Mouse (Mus musculus): Measurements from ENCODE around the gene Fam171a1. TPM values are rescaled to one million over a fixed set of nuclear protein-coding genes. Genes with fewer than 3 reads are reported as not detected.
"Not testable (repeated sequence)": the region's sequence is repeated elsewhere in the genome, so short reads cannot be mapped to it uniquely, and the experiment has no call there.

Gene Fam171a1
- polyA plus RNA-seq, 1 experiment from 2014 or later = 38.5 TPM

DNA sequence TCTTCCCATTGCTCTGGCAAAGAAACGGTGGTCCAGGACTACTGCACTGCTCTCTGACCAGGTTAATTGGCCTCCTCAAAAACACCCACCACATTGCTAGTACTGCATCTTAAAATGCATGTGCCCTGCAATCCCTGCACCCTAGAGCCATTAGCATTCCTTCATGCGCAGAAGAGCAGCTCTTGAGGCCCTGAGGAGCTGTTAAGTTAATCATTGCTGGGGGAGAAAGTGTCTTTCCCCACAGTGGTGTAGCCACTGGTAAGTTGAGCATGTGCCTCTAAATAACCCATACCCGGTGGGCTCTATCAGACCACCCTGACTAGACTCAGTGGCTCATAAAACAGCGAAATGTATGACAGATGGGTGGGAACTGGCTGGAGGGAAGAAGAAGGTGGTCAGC is 66.5 kb downstream of the Fam171a1 start:
- Histone ChIP-seq H3K36me3 (replicated peaks) (0 out of 2 replicates have a peak, but pooled peaks cover 4% of the 10 kb centered on the region), H3K9me3 (no peaks in the 10 kb centered on the region), H3K4me1 (peaks cover 14% of the 10 kb centered on the region), H3K9ac (no peak overlapping the region), H3K27ac (no peak overlapping the region), H3K4me3 (replicated peaks) (no peak overlapping the region), H3K27me3 (no peaks in the 10 kb centered on the region), H3K4me2 (no peak overlapping the region)
- 83% methylated on average over 4 of the region's 4 CpGs for WGBS
- no peak for ATAC-seq (ENCODE audit: low FRiP score)

DNA sequence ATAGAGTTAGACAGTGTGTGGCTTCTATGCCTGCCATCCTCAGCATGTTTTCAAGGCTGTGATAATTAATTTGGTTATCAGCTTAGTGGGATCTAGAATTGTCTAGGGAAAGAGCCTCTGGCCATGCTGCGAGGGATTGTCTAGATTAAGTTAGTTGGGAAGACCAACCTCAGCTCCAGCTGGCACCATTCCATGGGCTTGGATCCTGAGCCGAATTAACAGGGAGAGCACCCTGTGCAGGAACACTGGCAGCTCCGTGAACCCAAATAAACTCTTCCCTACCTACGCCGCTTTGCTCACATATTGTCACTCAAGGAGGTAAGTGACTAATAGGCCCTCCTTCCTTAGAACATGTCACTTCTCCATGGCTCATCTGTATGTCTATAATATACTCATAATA is 69.6 kb downstream of the Fam171a1 start:
- no peaks in the 10 kb centered on the region; the same call in 1 of the 2 replicates for H3K36me3 ChIP-seq (replicated peaks)
- ATAC-seq (ENCODE audit: low FRiP score) = no peak
- no peaks in the 10 kb centered on the region for H3K9me3 ChIP-seq
- no peak overlapping the region for H3K9ac ChIP-seq
- H3K27ac ChIP-seq = no peak overlapping the region
- no peak overlapping the region for H3K4me2 ChIP-seq
- peaks cover 13% of the 10 kb centered on the region for H3K4me1 ChIP-seq
- 92% methylated on average over 5 of the region's 5 CpGs for WGBS
- H3K27me3 ChIP-seq = no peaks in the 10 kb centered on the region
- H3K4me3 ChIP-seq (replicated peaks) = no peak overlapping the region

DNA sequence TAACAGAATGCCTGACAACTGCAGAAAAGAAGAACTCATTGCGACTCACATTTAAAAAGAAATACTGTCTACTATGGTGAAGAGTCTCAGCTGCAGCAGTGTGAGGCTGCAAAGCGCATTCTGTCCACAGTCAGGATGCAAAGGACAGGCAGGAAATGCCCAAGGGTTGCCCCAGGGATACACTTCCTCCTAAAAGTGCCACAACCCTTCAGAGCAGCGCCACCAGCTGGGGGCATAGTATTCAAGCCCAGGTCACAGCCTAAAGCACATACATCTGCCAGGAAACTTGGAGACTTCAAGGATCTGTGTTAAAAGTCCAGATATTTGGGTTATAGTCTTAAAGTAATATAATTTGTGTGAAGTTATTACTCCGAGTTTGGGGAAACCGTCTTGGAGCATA is 71.3 kb downstream of the Fam171a1 start:
- Histone ChIP-seq H3K27ac (no peak overlapping the region), H3K4me2 (no peak overlapping the region), H3K36me3 (replicated peaks) (no peaks in the 10 kb centered on the region; the same call in 1 of the 2 replicates), H3K9me3 (no peaks in the 10 kb centered on the region), H3K27me3 (no peaks in the 10 kb centered on the region), H3K9ac (no peak overlapping the region), H3K4me3 (replicated peaks) (no peak overlapping the region), H3K4me1 (no peaks in the 10 kb centered on the region)
- ATAC-seq (ENCODE audit: low FRiP score) = no peak
- 87% methylated on average over 5 of the region's 5 CpGs for WGBS

DNA sequence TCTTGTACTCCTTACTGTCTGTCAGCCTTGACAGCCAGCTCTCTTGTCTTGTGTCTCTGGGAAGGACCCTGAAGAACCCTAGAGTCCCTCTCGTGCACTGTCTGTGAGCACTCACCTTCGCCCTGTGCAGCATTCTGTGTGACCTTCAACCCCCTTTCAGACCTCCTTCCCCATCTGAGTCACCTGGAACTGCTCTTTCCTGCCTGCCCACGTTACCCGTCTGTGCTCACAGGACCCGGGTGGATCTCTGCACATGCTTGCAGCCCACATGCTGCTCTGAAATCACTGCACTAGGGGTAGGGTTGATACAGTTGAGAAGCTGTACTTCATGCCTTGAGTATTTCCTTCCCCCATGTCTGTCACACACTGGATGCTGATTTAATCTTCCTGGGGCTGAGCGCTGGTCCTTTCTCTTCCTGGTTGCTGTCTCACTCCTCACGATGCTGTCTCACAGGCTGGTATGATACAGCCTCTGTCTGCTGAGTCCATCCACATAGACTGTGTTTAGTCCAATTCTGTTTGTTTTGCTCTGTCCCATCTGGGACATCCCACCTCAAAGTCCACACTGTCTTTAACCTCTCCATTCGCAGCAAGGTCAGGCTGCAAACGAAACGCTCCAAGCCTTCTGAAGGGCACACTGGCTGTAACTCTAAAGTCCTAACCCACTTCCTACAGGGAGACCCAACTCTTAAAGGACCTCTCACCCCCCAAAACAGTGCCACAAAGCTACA is 74.9 kb downstream of the Fam171a1 start:
- no peak for ATAC-seq (ENCODE audit: low FRiP score)

DNA sequence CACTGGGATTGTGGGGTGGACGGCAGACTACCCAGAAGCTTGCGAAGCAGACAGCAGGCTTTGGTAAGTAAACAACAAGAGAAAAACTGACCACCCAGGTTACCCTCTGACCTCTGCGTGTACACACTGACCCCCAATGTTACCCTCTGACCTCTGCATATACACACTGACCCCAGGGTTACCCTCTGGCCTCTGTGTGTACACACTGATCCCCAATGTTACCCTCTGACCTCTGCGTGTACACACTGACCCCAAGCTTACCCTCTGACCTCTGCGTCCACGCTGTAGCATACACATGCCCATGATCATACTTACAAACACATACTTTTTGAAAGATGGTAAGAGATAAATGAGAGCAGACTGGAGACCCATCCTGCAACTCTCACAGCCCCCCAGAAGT is 77.1 kb downstream of the Fam171a1 start:
- Histone ChIP-seq H3K27me3 (no peaks in the 10 kb centered on the region), H3K9me3 (no peaks in the 10 kb centered on the region), H3K9ac (no peak overlapping the region), H3K4me1 (peaks cover 4% of the 10 kb centered on the region; the same call in 1 of the 2 replicates), H3K36me3 (replicated peaks) (peaks cover 7% of the 10 kb centered on the region), H3K4me3 (replicated peaks) (no peak overlapping the region), H3K27ac (no peak overlapping the region), H3K4me2 (no peak overlapping the region)
- no peak for ATAC-seq (ENCODE audit: low FRiP score)
- WGBS = 86% methylated on average over 6 of the region's 6 CpGs

More for the DNA sequence above, 74.9 kb downstream of the Fam171a1 start:
- H3K4me1 ChIP-seq = no peaks in the 10 kb centered on the region
- 94% methylated on average over 10 of the region's 10 CpGs for WGBS
- H3K36me3 ChIP-seq (replicated peaks) = peaks cover 7% of the 10 kb centered on the region
- no peaks in the 10 kb centered on the region for H3K9me3 ChIP-seq
- H3K9ac ChIP-seq = no peak overlapping the region
- no peaks in the 10 kb centered on the region for H3K27me3 ChIP-seq
- H3K27ac ChIP-seq = no peak overlapping the region
- no peak overlapping the region for H3K4me2 ChIP-seq
- no peak overlapping the region for H3K4me3 ChIP-seq (replicated peaks)

DNA sequence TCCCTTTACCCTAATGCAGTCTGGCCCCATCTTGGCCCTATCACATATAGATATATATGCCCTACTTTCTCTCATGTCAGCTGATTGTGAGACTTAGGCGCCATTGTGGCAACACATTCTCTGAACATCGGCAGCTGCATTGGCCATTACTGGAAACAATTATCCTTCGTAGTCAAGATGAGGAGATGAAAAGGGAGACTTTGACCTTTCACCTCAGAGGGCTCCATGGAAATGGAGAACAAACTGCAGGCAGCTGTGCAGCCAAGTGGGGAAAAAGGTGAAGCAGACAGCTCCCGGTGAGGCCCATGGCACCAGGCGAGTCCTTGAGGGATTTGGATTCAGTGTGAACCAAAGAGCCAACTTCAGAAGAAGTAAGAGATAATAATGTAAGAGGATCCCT is 81.5 kb downstream of the Fam171a1 start:
- no peaks in the 10 kb centered on the region for H3K9me3 ChIP-seq
- peaks cover 21% of the 10 kb centered on the region for H3K36me3 ChIP-seq (replicated peaks)
- H3K27me3 ChIP-seq = no peaks in the 10 kb centered on the region
- no peak overlapping the region for H3K4me3 ChIP-seq (replicated peaks)
- H3K4me1 ChIP-seq = peaks cover 4% of the 10 kb centered on the region; the same call in 1 of the 2 replicates
- no peak overlapping the region for H3K9ac ChIP-seq
- H3K27ac ChIP-seq = no peak overlapping the region
- H3K4me2 ChIP-seq = no peak overlapping the region
- ATAC-seq (ENCODE audit: low FRiP score) = no peak
- WGBS = 58% methylated on average over 5 of the region's 5 CpGs

DNA sequence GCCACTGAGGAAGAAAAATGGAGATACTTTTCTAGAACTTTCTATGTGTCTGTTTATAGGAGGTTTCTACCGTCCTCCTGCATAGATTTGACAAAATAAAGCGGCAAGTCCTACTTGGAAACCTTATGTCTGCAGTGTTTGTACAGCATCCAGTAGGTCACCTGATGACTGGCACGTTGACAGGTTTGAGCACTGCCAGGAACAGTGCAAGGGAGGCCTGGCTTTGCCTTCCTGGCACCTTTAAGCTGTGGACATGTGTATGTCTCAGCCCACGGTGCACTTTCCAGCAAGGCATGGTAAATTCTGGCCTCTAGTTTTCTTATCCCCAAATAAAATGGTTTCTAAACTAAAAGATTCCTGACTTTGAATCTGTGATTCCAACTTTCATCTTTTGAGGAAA is 86.4 kb downstream of the Fam171a1 start:
- no peak overlapping the region for H3K4me3 ChIP-seq (replicated peaks)
- no peak overlapping the region for H3K27ac ChIP-seq
- 94% methylated on average over 4 of the region's 4 CpGs for WGBS
- ATAC-seq (ENCODE audit: low FRiP score) = no peak
- no peaks in the 10 kb centered on the region for H3K27me3 ChIP-seq
- no peak overlapping the region for H3K4me2 ChIP-seq
- H3K36me3 ChIP-seq (replicated peaks) = peaks cover 17% of the 10 kb centered on the region
- peaks cover 3% of the 10 kb centered on the region; the same call in 1 of the 2 replicates for H3K4me1 ChIP-seq
- H3K9me3 ChIP-seq = no peaks in the 10 kb centered on the region
- no peak overlapping the region for H3K9ac ChIP-seq

DNA sequence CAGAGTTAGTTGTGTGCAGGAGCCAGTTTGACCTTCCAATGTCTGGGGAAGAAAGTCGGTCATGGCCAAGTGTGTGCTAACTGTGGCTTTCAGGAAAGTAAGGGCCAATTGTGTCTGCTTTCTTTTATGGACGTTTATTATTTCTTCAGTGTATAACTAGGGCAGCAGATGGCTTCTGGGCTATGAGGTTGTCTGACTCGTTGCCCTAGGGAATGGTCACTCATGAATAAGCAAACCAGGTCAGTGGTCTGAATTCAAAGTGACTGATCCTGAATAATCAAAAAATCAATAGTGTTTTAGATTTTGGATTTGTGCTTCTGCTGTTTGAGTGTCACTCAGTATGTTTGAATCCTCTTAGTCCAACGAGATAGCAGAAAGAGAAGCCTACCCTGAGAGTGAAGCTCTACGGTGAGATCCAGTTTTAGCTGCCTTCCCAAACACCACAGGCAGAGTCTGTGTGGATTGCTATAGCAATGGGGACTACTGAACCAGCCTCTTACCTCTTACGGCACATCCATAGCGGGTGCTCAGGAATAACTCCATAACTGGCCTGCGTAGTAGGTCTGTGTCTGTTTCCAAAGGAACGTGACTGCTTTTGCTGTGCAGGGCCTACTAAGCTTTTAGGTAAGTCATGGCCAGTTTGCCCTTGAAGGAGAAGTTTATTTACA is 93.1 kb downstream of the Fam171a1 start:
- H3K36me3 ChIP-seq (replicated peaks) = peaks cover 9% of the 10 kb centered on the region; the same call in 1 of the 2 replicates
- no peak overlapping the region for H3K27ac ChIP-seq
- no peak overlapping the region for H3K9ac ChIP-seq
- no peaks in the 10 kb centered on the region for H3K9me3 ChIP-seq
- ATAC-seq (ENCODE audit: low FRiP score) = no peak
- H3K4me2 ChIP-seq = no peak overlapping the region
- H3K4me1 ChIP-seq = no peaks in the 10 kb centered on the region
- H3K27me3 ChIP-seq = no peaks in the 10 kb centered on the region
- no peak overlapping the region for H3K4me3 ChIP-seq (replicated peaks)
- 90% methylated on average over 9 of the region's 9 CpGs for WGBS

DNA sequence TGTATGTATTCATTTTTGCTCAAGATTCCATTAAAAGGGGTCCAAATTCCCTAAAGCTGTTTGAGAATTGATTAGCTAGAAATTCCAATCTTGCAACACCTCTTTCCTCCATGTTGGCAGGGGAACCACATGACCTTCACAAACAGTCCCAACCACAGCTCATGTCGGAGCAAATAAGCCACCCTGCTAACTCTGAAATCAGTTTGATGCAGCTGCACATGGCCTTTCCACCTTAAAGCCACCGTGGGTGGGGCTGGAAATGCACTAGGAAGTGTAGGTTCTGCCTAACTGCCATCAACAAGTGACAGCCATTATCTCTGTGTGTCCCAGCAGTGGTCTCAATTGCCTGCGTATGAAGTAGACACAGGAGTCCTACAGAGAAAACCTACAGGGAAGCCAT is 101.5 kb downstream of the Fam171a1 start:
- Histone ChIP-seq H3K4me1 (no peaks in the 10 kb centered on the region), H3K4me3 (replicated peaks) (no peak overlapping the region), H3K36me3 (replicated peaks) (no peaks in the 10 kb centered on the region; the same call in 1 of the 2 replicates), H3K4me2 (no peak overlapping the region), H3K9ac (no peak overlapping the region), H3K27me3 (no peaks in the 10 kb centered on the region), H3K27ac (no peak overlapping the region), H3K9me3 (no peaks in the 10 kb centered on the region)
- ATAC-seq (ENCODE audit: low FRiP score) = no peak
- WGBS = 89% methylated on average over 3 of the region's 3 CpGs

DNA sequence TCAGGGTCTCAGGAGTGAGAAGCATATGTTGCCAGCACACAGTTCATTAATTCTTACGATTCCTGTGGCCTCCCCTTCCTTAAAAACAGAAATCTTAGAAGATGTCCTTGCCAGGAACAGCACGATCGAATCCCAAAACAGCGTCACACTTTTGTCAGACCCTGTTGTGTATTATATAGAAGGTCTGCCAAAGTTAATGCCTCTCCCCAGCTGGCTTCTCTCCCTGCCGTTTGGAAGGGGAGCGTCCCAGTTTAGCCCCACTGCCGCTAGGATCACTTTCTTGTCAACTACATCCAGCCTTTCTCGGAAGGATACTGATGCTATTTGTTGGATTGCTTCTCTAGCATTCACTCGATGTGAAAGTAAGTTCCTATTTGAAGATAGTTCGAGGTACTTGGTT is 102.6 kb downstream of the Fam171a1 start:
- Histone ChIP-seq H3K27me3 (no peaks in the 10 kb centered on the region), H3K9me3 (no peaks in the 10 kb centered on the region), H3K27ac (no peak overlapping the region), H3K4me3 (replicated peaks) (no peak overlapping the region), H3K36me3 (replicated peaks) (no peaks in the 10 kb centered on the region; the same call in 1 of the 2 replicates), H3K4me2 (no peak overlapping the region), H3K4me1 (no peaks in the 10 kb centered on the region), H3K9ac (no peak overlapping the region)
- no peak for ATAC-seq (ENCODE audit: low FRiP score)
- 91% methylated on average over 10 of the region's 10 CpGs for WGBS

DNA sequence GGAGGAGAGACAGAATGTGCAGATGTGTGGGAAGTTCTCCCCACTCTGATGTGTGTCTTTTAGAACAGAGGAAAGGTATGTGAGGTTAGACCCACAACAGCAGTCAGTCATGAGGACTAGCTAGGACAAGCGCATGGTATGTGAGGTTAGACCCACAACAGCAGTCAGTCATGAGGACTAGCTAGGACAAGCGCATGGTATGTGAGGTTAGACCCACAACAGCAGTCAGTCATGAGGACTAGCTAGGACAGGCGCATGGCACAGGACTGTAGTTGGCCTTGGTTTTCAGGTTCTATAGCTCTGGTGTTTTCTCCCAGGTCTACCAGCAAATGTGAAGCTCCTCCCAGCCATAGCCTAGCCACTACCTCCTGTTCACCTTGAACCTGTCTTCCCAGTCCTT is 103.6 kb downstream of the Fam171a1 start:
- not testable (repeated sequence) for H3K9ac ChIP-seq; H3K4me1 ChIP-seq; ATAC-seq (ENCODE audit: low FRiP score); H3K4me2 ChIP-seq; H3K4me3 ChIP-seq (replicated peaks); H3K9me3 ChIP-seq; H3K27me3 ChIP-seq; H3K27ac ChIP-seq; H3K36me3 ChIP-seq (replicated peaks)
- WGBS = 95% methylated on average over 3 of the region's 3 CpGs

DNA sequence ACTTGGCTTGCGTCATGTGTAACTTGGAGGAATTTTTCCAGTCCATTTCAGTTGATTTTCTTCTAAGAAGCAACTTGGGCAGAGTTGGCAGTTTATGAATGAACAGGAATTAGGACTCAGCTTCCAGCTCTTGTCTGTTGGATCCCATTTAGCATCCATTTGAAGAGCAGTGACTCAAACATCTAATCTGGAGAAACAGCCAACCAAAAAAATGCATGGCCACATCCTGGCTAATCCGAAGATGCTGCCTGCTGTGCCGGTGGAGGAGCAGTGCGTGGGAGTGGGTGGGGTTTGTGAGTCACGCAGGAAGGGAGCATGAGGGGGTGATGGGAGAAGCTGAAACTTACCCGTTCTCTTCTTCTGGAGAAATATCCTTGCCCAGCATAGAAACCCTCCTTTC is 104.2 kb downstream of the Fam171a1 start:
- no peaks in the 10 kb centered on the region for H3K9me3 ChIP-seq
- 81% methylated on average over 6 of the region's 6 CpGs for WGBS
- H3K36me3 ChIP-seq (replicated peaks) = no peaks in the 10 kb centered on the region; the same call in 1 of the 2 replicates
- H3K4me2 ChIP-seq = no peak overlapping the region
- no peak overlapping the region for H3K4me3 ChIP-seq (replicated peaks)
- H3K9ac ChIP-seq = no peak overlapping the region
- no peak overlapping the region for H3K27ac ChIP-seq
- no peak for ATAC-seq (ENCODE audit: low FRiP score)
- no peaks in the 10 kb centered on the region for H3K27me3 ChIP-seq
- no peaks in the 10 kb centered on the region for H3K4me1 ChIP-seq

DNA sequence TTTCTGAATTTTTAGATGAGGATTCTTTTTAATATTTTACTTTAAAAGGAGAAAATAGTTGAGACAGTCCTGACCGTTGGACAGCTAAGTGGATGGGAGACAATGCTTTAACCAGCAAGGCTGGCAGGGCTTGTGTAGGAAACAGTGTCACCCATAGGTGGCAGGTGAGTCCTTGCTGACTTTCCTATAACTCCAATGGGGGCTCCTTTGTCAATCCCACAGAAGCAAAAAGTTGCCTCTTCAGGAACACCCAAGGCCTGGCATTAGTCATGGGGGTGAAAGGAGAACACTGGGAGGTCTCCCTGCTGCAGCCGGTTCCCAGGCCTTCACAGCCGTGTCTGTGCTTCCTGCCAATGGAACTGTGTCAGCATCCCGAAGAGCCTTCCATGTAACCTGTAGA is 114.5 kb downstream of the Fam171a1 start:
- no peaks in the 10 kb centered on the region for H3K27me3 ChIP-seq
- ATAC-seq (ENCODE audit: low FRiP score) = peak; percentile 68
- no peak overlapping the region for H3K4me3 ChIP-seq (replicated peaks)

More for the DNA sequence above, 114.5 kb downstream of the Fam171a1 start:
- Histone ChIP-seq H3K4me2 (no peak overlapping the region), H3K27ac (no peak overlapping the region), H3K4me1 (no peaks in the 10 kb centered on the region), H3K36me3 (replicated peaks) (peaks cover 22% of the 10 kb centered on the region), H3K9me3 (no peaks in the 10 kb centered on the region), H3K9ac (no peak overlapping the region)
- 77% methylated on average over 4 of the region's 4 CpGs for whole genome bisulfite sequencing

Measured in forebrain, embryonic 12.5 days (tissue).